Comparison of ENCODE assay signal across 9 mouse cellular contexts in genomic region chr12:102579041-102579440, GRCm38 (mm10). TPM values are rescaled to one million over a fixed set of nuclear protein-coding genes. Genes with fewer than 3 reads are reported as not detected.
DNase-seq lines count a peak whose midpoint lies in the region; ATAC-seq and TF ChIP-seq lines count a peak whose summit lies in the region.
"Had no signal": no experiment of that assay in that cellular context is flagged by ENCODE, and none has a peak within 500 bp of the region (broad histone marks: within the 10 kb centered on the region; RNA-seq: fewer than 3 reads in every experiment).

No protein-coding gene starts in this region.

- no peak overlapping the region for H3K9ac ChIP-seq in intestine, embryonic 14.5 days (ENCODE audit: low read length)
- H3K9ac ChIP-seq in midbrain, embryonic 13.5 days (replicated peaks): no peak overlapping the region
- H3K9ac ChIP-seq: heart, embryonic 15.5 days had no signal

- TF ChIP-seq CTCF in cerebellum, adult 2 months (IDR thresholded peaks at IDR 0.05; ENCODE audit: borderline replicate concordance, insufficient read depth, low read depth, low read length): peak; percentile 93

- ATAC-seq in intestine, embryonic 14.5 days (replicated peaks; ENCODE audit: low FRiP score, low TSS enrichment, low read depth): peak; percentile 53
- peak; percentile 18; the same call in 1 of the 2 replicates for ATAC-seq in midbrain, embryonic 13.5 days
- no peak for ATAC-seq in erythroid progenitor cell, adult 5-6 weeks (replicated peaks; ENCODE audit: low FRiP score, poor library complexity, severe bottlenecking)

- no peaks in the 10 kb centered on the region for H3K27me3 ChIP-seq in cerebellum, adult 2 months (ENCODE audit: control insufficient read depth, insufficient read depth, low read length)
- H3K27me3 ChIP-seq in intestine, embryonic 14.5 days (replicated peaks; ENCODE audit: control insufficient read depth, insufficient read depth, low read length): no peaks in the 10 kb centered on the region
- no peaks in the 10 kb centered on the region for H3K27me3 ChIP-seq in midbrain, embryonic 13.5 days
- H3K27me3 ChIP-seq: heart, embryonic 15.5 days had no signal

- DNase-seq in MEL-GATA-1-ER (ENCODE audit: extremely low read depth, low read depth): peak; percentile 21
- DNase-seq in cerebellum, adult 2 months: peak; percentile 80 to 89
- DNase-seq in frontal cortex, postnatal 14 days (ENCODE audit: low spot score in 2 of 2): peak; percentile 41 to 71
- DNase-seq in intestine, embryonic 14.5 days (ENCODE audit: low spot score): peak; percentile 90
- DNase-seq in left cerebral cortex, postnatal 25 days (ENCODE audit: low spot score in 2 of 2): peak; percentile 73 to 74
- peak; percentile 32 for DNase-seq in skeletal muscle tissue, adult 2 months (ENCODE audit: low read depth, low spot score)

- peaks cover 23% of the 10 kb centered on the region for H3K36me3 ChIP-seq in intestine, embryonic 14.5 days (ENCODE audit: control insufficient read depth, insufficient read depth, low read length)
- peaks cover 18% of the 10 kb centered on the region; the same call in 1 of the 2 replicates for H3K36me3 ChIP-seq in midbrain, embryonic 13.5 days
- H3K36me3 ChIP-seq: heart, embryonic 15.5 days had no signal

- peaks cover 19% of the 10 kb centered on the region for H3K4me1 ChIP-seq in cerebellum, adult 2 months (ENCODE audit: control insufficient read depth, insufficient read depth, low read length)
- H3K4me1 ChIP-seq in intestine, embryonic 14.5 days (replicated peaks; ENCODE audit: control insufficient read depth, insufficient read depth, low read length): peaks cover 5% of the 10 kb centered on the region
- H3K4me1 ChIP-seq in midbrain, embryonic 13.5 days (replicated peaks): peaks cover 2% of the 10 kb centered on the region; the same call in 1 of the 2 replicates
- H3K4me1 ChIP-seq: heart, embryonic 15.5 days had no signal

- H3K4me2 ChIP-seq in intestine, embryonic 14.5 days (ENCODE audit: low read length): no peak overlapping the region
- H3K4me2 ChIP-seq in midbrain, embryonic 13.5 days (replicated peaks): no peak overlapping the region
- H3K4me2 ChIP-seq: heart, embryonic 15.5 days had no signal

- H3K4me3 ChIP-seq in cerebellum, adult 2 months (replicated peaks; ENCODE audit: insufficient read depth, low read depth, low read length): no peak overlapping the region
- H3K4me3 ChIP-seq in intestine, embryonic 14.5 days (ENCODE audit: low read depth, low read length): no peak overlapping the region
- H3K4me3 ChIP-seq in midbrain, embryonic 13.5 days (replicated peaks): no peak overlapping the region
- H3K4me3 ChIP-seq: heart, embryonic 15.5 days had no signal

- H3K9me3 ChIP-seq in intestine, embryonic 14.5 days (ENCODE audit: control insufficient read depth, low read length): no peaks in the 10 kb centered on the region
- H3K9me3 ChIP-seq in midbrain, embryonic 13.5 days: no peaks in the 10 kb centered on the region
- H3K9me3 ChIP-seq: heart, embryonic 15.5 days had no signal

- no peak overlapping the region for H3K27ac ChIP-seq in cerebellum, adult 2 months (ENCODE audit: insufficient read depth, low read length)
- no peak overlapping the region for H3K27ac ChIP-seq in intestine, embryonic 14.5 days (ENCODE audit: low read depth)
- no peak overlapping the region for H3K27ac ChIP-seq in midbrain, embryonic 13.5 days
- H3K27ac ChIP-seq: heart, embryonic 15.5 days had no signal

- no peak for TF ChIP-seq POLR2A in cerebellum, adult 2 months (IDR thresholded peaks at IDR 0.05; ENCODE audit: borderline replicate concordance, insufficient read depth, low read length)

- WGBS in cerebellum, adult 2 months: 50% methylated on average over 6 of the region's 6 CpGs
- 71% methylated on average over 6 of the region's 6 CpGs for WGBS in intestine, embryonic 14.5 days
- WGBS in midbrain, embryonic 13.5 days: 69% methylated on average over 6 of the region's 6 CpGs

- intact Hi-C loops in left cerebral cortex, postnatal 25 days (cut with DNase I): loop anchor here (2.0 kb wide), 2 partner anchors 126 to 140 kb away; partner anchors contain the start of gene Itpk1

RNA-seq across cellular contexts. Expression of gene Chga, which starts 24.3 kb away (rescaled TPM):
- polyA plus RNA-seq in cerebellum, adult 2 months (2012; rRNA removed): 187 and 216 TPM in 2 replicates
- polyA plus RNA-seq in intestine, embryonic 14.5 days (2014; fragmentation: Nextera tagmentation; extraction: Ambion mirVana): 7.0 and 14.3 TPM in 2 replicates
- 100 to 1,000 TPM; 177 to 186 TPM for total RNA-seq in left cerebral cortex, postnatal 25 days (2021)
- 88.9 and 90.0 TPM in 2 replicates for polyA plus RNA-seq in midbrain, embryonic 13.5 days (2015; fragmentation: Nextera tagmentation; extraction: Ambion mirVana)
- total RNA-seq in erythroid progenitor cell, adult 5-6 weeks (2015; ENCODE audit: low replicate concordance): not detected in 2 replicates
- total RNA-seq in erythroid progenitor cell, adult 5-6 weeks (2017; ENCODE audit: low replicate concordance): not detected in 2 replicates

Comparison
In these comparisons a context has a peak if more than half of its experiments do, and no peak if none do; other contexts are left out.
1. DNase-seq: peak in every context shown above with its lines; median percentile 90 in intestine, embryonic 14.5 days; 84 in cerebellum, adult 2 months; 74 in left cerebral cortex, postnatal 25 days; 56 in frontal cortex, postnatal 14 days; 32 in skeletal muscle tissue, adult 2 months; 21 in MEL-GATA-1-ER.